Mouse (Mus musculus): ENCODE data around the gene Tesk2. TPM values are rescaled to one million over a fixed set of nuclear protein-coding genes. Genes with fewer than 3 reads are reported as not detected.

Gene Tesk2
- polyA plus RNA-seq (2014; fragmentation: Illumina TruSeq; extraction: RNeasy Lipid Tissue Mini Kit (QIAGEN cat#74804); ENCODE audit: low read depth, low replicate concordance) = 12.5 TPM

DNA sequence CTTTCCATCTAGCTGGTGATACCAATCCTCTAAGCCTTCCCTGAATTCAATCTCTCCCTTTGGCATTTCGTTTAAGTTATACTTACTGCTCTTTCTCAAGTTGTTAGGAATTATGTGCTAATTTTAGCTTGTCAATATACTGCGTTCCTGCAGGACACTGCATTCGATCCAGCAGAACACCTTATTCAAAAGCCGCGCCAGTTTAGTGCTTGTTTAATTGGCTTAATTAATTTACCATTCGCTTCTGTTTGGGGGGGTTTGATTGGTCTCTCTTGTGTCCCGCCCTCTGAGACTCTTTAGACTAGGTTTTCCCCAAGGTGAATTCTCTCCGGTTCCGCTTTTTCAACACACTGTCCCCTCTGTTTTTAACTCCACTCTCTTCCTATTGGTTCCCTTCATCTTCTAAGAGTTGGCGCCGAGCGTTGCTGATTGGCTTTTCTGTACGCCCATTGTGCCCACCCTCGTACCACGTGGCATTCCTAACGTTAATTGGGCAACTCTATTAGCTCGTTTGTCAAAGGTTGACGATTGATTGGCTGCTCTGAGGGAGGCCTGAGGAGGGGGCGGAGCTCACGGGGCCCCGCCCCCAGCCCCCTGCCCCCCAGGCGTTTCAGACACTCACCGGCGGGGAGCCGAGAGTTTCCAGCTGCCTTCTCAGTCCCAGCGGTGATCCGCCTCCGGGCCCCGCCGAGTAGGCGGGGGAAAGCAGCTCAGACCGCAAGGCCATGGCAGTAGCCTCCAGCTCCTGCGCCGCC is at the start of gene Tesk2:
Tesk2 (plus strand) TSS at position 606 of the 755 bp plus-strand sequence.

DNA sequence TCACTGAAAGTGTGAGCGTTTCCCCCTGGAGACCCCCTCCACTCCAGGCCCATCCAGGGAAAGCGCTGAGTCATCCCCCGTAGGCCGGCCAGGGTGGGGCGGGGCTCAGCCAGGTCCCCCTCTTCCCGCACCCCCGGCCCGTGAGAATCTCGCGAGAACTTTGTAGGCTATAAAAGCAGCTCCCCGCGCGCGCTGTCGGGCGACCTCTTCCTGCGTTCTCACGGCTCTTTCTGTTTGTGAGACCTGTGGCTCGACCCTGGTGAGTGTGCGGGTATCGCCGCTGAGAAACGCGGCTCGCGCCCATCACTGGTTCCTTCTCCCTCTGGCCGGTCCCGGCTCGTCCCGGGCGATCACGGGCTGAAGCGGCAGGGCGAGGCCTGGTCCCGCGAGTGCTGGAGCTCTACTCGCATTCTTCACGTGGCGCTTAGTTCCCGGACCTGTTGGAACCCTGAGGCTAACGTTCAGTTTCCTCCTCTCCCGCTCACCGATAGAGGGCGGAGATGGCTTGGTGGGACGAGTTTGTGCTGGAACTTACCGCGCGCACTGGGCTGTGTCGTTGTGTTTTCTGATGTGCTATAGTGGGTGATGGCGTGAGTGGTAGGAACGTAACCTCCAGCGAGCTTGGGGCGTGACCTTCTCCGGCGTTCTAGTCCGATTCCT is 35.2 kb upstream of the Tesk2 start, which contains the start of gene Prdx1:
Prdx1 (plus strand) TSS at position 143 of the 660 bp plus-strand sequence.

DNA sequence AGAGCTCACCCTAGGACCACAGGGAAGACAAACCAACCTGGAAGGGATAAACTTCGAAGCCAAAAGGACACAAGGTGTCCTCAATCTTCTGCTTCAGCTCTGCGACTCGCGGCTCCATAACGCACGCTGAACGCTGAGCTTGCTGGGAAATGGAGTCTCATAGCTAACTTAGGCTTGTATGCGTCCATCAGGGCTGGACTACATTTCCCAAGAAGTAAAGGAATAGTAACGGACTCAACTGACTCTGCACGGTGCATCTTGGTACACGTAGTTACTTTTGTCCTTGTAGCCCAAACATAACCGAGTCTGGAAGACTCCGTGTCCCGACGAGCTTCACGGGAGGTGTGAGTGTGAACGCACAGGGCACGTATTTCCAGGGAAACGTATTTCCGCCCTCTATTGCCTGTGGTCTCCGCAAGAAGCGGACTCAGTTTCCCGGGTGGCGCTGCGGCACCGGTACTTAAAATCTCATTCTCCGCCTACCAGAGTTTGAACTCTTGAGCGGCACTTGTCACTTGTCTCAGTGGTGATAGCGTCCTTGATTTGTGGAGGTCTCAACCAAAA is 12.5 kb upstream of the Tesk2 start, which contains the start of the genes Mmachc and Ccdc163:
Mmachc (minus strand) TSS at position 206 of the 564 bp plus-strand sequence.
Ccdc163 (plus strand) TSS at position 309 of the 564 bp plus-strand sequence.

DNA sequence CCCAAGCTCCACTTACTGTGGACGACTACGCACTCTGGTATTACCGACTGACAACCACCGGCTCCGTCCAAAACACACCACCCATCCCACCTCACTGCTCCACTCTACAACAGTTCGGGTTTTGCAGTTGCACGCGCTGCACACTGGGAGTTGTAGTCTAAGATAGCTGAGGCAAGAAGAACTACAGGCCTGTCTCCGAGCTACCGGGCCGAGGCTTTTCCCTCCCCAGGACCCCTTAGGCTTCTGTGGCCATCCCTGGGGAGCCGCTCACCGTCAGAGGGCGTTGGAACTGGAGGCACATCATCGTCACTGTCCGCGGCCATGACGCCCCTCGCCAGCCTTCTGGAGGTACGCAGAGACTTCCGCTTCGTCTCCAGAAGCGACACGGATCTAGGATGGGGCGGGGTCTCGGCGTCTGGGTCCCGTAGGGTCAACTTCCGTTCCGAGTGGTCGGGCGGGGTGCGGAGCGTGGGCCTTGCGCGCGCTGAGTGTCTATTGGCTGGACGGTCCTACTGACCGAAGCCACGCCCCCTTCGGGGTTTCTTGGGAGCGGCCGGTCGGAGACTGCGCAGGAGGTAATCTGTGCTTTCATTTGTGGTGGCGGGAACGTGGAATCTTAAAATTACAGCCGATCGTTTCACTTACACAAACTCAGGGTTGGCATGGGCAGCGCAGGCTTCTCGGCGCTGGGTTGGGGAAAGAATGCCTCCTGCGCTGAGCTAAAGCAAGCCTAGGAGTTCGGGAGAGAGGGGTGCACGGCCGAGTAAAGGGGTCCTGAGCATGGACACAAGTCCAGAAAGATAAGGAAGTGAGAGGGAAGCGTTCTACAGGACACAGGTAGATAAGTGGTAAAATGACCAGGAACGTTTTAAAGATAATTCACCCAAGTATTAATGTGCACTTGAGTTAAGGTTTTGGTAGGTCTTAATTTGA is 86.7 kb downstream of the Tesk2 start, which contains the start of the genes Toe1 and Mutyh:
Toe1 (minus strand) TSS at position 444 of the 933 bp plus-strand sequence.
Mutyh (plus strand) TSS at position 527 of the 933 bp plus-strand sequence.

DNA sequence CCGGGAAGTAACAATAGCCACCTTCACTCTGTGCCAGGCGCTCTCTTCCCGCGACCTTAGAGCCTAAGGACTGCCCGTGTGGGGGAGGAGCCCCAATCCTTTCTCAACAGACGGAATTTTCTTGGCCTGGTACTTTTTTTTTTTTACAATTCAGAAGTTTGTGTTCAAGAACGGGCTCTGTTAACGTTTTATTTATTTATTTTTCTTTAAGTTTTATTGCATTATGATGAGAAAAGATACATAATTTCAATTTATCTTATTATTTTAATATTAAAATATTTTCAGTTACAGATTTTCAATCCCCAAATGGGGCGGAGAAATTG is 100.9 kb downstream of the Tesk2 start, which contains the start of gene Hpdl:
Hpdl (minus strand) TSS at position 14 of the 323 bp plus-strand sequence.

Other genes starting within 250 kb of the Tesk2 start
- 10.2 TPM for gene Ipp, start 213.4 kb upstream of the Tesk2 start, polyA plus RNA-seq (2014; fragmentation: Illumina TruSeq; extraction: RNeasy Lipid Tissue Mini Kit (QIAGEN cat#74804); ENCODE audit: low read depth, low replicate concordance)
- 16.5 TPM for gene Tmem69, start 165.0 kb upstream of the Tesk2 start, polyA plus RNA-seq (2014; fragmentation: Illumina TruSeq; extraction: RNeasy Lipid Tissue Mini Kit (QIAGEN cat#74804); ENCODE audit: low read depth, low replicate concordance)
- 49.9 TPM for gene Gpbp1l1, start 163.3 kb upstream of the Tesk2 start, polyA plus RNA-seq (2014; fragmentation: Illumina TruSeq; extraction: RNeasy Lipid Tissue Mini Kit (QIAGEN cat#74804); ENCODE audit: low read depth, low replicate concordance)
- gene Ccdc17, start 124.3 kb upstream of the Tesk2 start, polyA plus RNA-seq (2014; fragmentation: Illumina TruSeq; extraction: RNeasy Lipid Tissue Mini Kit (QIAGEN cat#74804); ENCODE audit: low read depth, low replicate concordance) = 15.1 TPM
- gene Nasp, start 93.0 kb upstream of the Tesk2 start, polyA plus RNA-seq (2014; fragmentation: Illumina TruSeq; extraction: RNeasy Lipid Tissue Mini Kit (QIAGEN cat#74804); ENCODE audit: low read depth, low replicate concordance) = 36.5 TPM
- gene Akr1a1, start 69.3 kb upstream of the Tesk2 start, polyA plus RNA-seq (2014; fragmentation: Illumina TruSeq; extraction: RNeasy Lipid Tissue Mini Kit (QIAGEN cat#74804); ENCODE audit: low read depth, low replicate concordance) = 798 TPM
- gene Prdx1, start 35.4 kb upstream of the Tesk2 start, polyA plus RNA-seq (2014; fragmentation: Illumina TruSeq; extraction: RNeasy Lipid Tissue Mini Kit (QIAGEN cat#74804); ENCODE audit: low read depth, low replicate concordance) = 770 TPM
- 22.1 TPM for gene Mmachc, start 12.5 kb upstream of the Tesk2 start, polyA plus RNA-seq (2014; fragmentation: Illumina TruSeq; extraction: RNeasy Lipid Tissue Mini Kit (QIAGEN cat#74804); ENCODE audit: low read depth, low replicate concordance)
- 15.4 TPM for gene Ccdc163, start 12.4 kb upstream of the Tesk2 start, polyA plus RNA-seq (2014; fragmentation: Illumina TruSeq; extraction: RNeasy Lipid Tissue Mini Kit (QIAGEN cat#74804); ENCODE audit: low read depth, low replicate concordance)
- 45.2 TPM for gene Toe1, start 86.7 kb downstream of the Tesk2 start, polyA plus RNA-seq (2014; fragmentation: Illumina TruSeq; extraction: RNeasy Lipid Tissue Mini Kit (QIAGEN cat#74804); ENCODE audit: low read depth, low replicate concordance)
- 6.7 TPM for gene Mutyh, start 86.8 kb downstream of the Tesk2 start, polyA plus RNA-seq (2014; fragmentation: Illumina TruSeq; extraction: RNeasy Lipid Tissue Mini Kit (QIAGEN cat#74804); ENCODE audit: low read depth, low replicate concordance)
- gene Hpdl, start 100.8 kb downstream of the Tesk2 start, polyA plus RNA-seq (2014; fragmentation: Illumina TruSeq; extraction: RNeasy Lipid Tissue Mini Kit (QIAGEN cat#74804); ENCODE audit: low read depth, low replicate concordance) = 47.0 TPM
- 3.0 TPM for gene Zswim5, start 156.4 kb downstream of the Tesk2 start, polyA plus RNA-seq (2014; fragmentation: Illumina TruSeq; extraction: RNeasy Lipid Tissue Mini Kit (QIAGEN cat#74804); ENCODE audit: low read depth, low replicate concordance)

All from adipose tissue, adult 10 weeks (tissue).